Mouse (Mus musculus): Measurements from ENCODE around the gene Tns3.

GRCm38 (mm10) chr11:8481962-8482361, 182.4 kb downstream of the Tns3 start:
- TF ChIP-seq GATA1 (IDR thresholded peaks at IDR 0.05; ENCODE audit: borderline replicate concordance, low read length) (no peak), CTCF (IDR thresholded peaks at IDR 0.05; ENCODE audit: low read depth, low read length) (no peak), TAL1 (conservative IDR thresholded peaks at IDR 0.05; ENCODE audit: low read depth, low read length) (no peak), POLR2AphosphoS5 (IDR thresholded peaks at IDR 0.05; ENCODE audit: insufficient replicate concordance, low read depth, low read length) (no peak), GATA2 (IDR thresholded peaks at IDR 0.05; ENCODE audit: borderline replicate concordance, low read depth, low read length) (no peak)

Measured in G1E (cell line).